Mouse (Mus musculus): ENCODE results near the gene Cubn. TPM values are rescaled to one million over a fixed set of nuclear protein-coding genes. Genes with fewer than 3 reads are reported as not detected.

Cubn gene
- polyA plus RNA-seq, 1 experiment from 2014 or later = 0.23 TPM

DNA sequence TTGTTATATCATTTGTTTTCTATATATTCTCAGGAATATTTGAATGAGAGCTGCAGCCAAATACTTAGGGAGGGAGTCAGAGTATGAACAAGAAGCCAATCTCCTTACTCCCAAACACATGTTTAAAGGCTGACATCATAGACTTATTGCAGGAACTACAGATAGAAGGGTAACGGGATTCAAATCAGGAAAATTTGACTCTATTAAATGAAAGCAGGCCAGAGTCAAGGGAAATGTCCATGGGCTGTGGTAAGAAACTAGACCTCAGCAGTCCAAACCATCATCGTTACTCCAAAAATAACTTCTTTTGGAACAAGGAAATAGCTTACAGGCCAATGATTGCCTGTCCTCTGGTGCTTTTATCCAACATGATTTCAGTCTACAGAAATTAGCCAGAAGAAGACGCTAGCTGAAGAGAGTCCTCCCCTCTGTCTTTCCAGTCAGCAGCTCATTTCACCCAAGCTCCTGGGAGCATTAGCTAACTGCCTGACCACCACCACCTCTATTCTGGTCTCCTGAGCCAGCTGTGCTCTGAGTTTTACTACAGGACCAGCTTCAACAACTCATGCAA, 53.3 kb downstream of the Cubn start:
- Histone ChIP-seq H3K4me1 (replicated peaks; ENCODE audit: control insufficient read depth, insufficient read depth, low read length) (no peaks in the 10 kb centered on the region), H3K4me2 (replicated peaks; ENCODE audit: low read depth, low read length) (no peak overlapping the region), H3K36me3 (ENCODE audit: control insufficient read depth, insufficient read depth, low read length) (no peaks in the 10 kb centered on the region), H3K27me3 (ENCODE audit: control insufficient read depth, insufficient read depth, low read length) (no peaks in the 10 kb centered on the region), H3K9me3 (ENCODE audit: control insufficient read depth, low read length) (no peaks in the 10 kb centered on the region), H3K4me3 (ENCODE audit: low read depth, low read length) (no peak overlapping the region), H3K27ac (ENCODE audit: low read depth, low read length) (no peak overlapping the region), H3K9ac (ENCODE audit: low read depth, low read length) (no peak overlapping the region)
- 91% methylated on average over 3 of the region's 3 CpGs for WGBS
- no peak for DNase-seq (ENCODE audit: low spot score)
- no peak for ATAC-seq (ENCODE audit: low FRiP score)

DNA sequence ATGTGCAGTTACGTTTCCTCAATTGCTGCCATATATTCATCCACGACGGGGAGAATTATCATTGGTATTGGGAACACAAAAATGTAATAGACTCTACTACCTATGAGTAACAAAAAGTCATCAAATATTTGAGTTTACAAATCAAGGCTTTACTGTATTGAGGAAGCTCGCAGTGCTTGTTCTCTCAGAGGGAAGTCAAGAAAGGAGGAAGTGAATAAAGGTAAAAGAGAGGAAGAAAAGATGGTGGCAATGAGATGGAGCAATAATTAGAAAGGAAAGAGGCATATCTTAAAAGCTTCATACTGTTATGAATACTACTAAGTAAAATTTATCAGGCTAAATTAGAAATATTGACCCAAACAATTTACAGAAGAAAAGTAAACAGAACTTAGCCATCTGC, 59.6 kb downstream of the Cubn start:
- 91% methylated on average over 4 of the region's 4 CpGs for WGBS

GRCm38 (mm10) chr2:13421974-13422760, 69.4 kb downstream of the Cubn start:
- no peak for DNase-seq (ENCODE audit: low spot score)

More for the DNA sequence above, 59.6 kb downstream of the Cubn start:
- Histone ChIP-seq H3K27ac (ENCODE audit: low read depth, low read length) (no peak overlapping the region), H3K4me2 (replicated peaks; ENCODE audit: low read depth, low read length) (no peak overlapping the region), H3K9ac (ENCODE audit: low read depth, low read length) (no peak overlapping the region), H3K9me3 (ENCODE audit: control insufficient read depth, low read length) (no peaks in the 10 kb centered on the region), H3K36me3 (ENCODE audit: control insufficient read depth, insufficient read depth, low read length) (no peaks in the 10 kb centered on the region), H3K4me1 (replicated peaks; ENCODE audit: control insufficient read depth, insufficient read depth, low read length) (no peaks in the 10 kb centered on the region), H3K4me3 (ENCODE audit: low read depth, low read length) (no peak overlapping the region), H3K27me3 (ENCODE audit: control insufficient read depth, insufficient read depth, low read length) (no peaks in the 10 kb centered on the region)
- ATAC-seq (ENCODE audit: low FRiP score) = no peak
- DNase-seq (ENCODE audit: low spot score) = no peak

DNA sequence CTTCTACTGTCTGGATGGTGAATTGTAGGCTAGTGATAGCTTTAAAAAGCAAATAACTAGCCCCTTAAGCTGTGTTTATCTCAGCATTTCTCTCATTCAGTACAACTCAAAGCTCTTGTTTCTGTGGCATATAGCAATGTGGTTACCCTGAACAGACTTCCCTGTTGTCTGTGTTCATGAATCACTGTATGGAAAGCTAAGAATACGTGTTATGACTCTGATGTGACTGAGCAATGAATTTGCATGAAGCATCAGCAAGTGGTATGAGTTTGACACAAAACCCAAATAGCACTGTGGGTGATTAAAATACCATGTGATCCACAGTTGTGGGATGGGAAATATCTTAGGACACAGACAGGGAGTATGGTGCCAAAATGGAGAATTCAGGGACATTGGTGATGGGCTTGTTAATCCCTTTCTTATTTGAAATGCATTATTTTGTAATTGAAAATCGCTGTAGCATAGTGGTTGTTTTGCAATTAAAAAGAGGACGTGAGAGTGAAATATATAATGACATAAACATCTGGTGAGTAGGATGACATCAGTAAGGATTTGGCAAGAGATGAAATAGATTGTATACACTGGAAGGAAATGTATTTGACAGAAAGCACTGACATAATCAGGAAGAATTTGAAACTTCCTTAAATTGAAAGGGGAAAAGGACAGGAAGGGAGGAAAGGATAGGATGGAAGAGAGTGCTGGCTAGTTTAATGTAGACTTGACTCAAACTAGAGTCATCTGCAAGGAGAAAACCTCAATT, 74.7 kb downstream of the Cubn start:
- H3K4me3 ChIP-seq (ENCODE audit: low read depth, low read length) = no peak overlapping the region
- no peak overlapping the region for H3K4me2 ChIP-seq (replicated peaks; ENCODE audit: low read depth, low read length)
- ATAC-seq (ENCODE audit: low FRiP score) = no peak
- H3K27me3 ChIP-seq (ENCODE audit: control insufficient read depth, insufficient read depth, low read length) = no peaks in the 10 kb centered on the region
- no peaks in the 10 kb centered on the region for H3K9me3 ChIP-seq (ENCODE audit: control insufficient read depth, low read length)
- no peak overlapping the region for H3K9ac ChIP-seq (ENCODE audit: low read depth, low read length)
- no peaks in the 10 kb centered on the region; the same call in 1 of the 2 replicates for H3K4me1 ChIP-seq (replicated peaks; ENCODE audit: control insufficient read depth, insufficient read depth, low read length)
- no peak for DNase-seq (ENCODE audit: low spot score)
- H3K27ac ChIP-seq (ENCODE audit: low read depth, low read length) = no peak overlapping the region
- WGBS = 85% methylated on average over 3 of the region's 3 CpGs
- no peaks in the 10 kb centered on the region for H3K36me3 ChIP-seq (ENCODE audit: control insufficient read depth, insufficient read depth, low read length)

More at GRCm38 (mm10) chr2:13421974-13422760, 69.4 kb downstream of the Cubn start:
- no peak overlapping the region for H3K9ac ChIP-seq (ENCODE audit: low read depth, low read length)
- H3K27me3 ChIP-seq (ENCODE audit: control insufficient read depth, insufficient read depth, low read length) = no peaks in the 10 kb centered on the region
- WGBS = 94% methylated on average over 14 of the region's 14 CpGs
- no peak overlapping the region for H3K27ac ChIP-seq (ENCODE audit: low read depth, low read length)
- no peaks in the 10 kb centered on the region for H3K4me1 ChIP-seq (replicated peaks; ENCODE audit: control insufficient read depth, insufficient read depth, low read length)
- no peaks in the 10 kb centered on the region for H3K9me3 ChIP-seq (ENCODE audit: control insufficient read depth, low read length)
- no peaks in the 10 kb centered on the region for H3K36me3 ChIP-seq (ENCODE audit: control insufficient read depth, insufficient read depth, low read length)
- ATAC-seq (ENCODE audit: low FRiP score) = no peak
- H3K4me2 ChIP-seq (replicated peaks; ENCODE audit: low read depth, low read length) = no peak overlapping the region
- H3K4me3 ChIP-seq (ENCODE audit: low read depth, low read length) = no peak overlapping the region

DNA sequence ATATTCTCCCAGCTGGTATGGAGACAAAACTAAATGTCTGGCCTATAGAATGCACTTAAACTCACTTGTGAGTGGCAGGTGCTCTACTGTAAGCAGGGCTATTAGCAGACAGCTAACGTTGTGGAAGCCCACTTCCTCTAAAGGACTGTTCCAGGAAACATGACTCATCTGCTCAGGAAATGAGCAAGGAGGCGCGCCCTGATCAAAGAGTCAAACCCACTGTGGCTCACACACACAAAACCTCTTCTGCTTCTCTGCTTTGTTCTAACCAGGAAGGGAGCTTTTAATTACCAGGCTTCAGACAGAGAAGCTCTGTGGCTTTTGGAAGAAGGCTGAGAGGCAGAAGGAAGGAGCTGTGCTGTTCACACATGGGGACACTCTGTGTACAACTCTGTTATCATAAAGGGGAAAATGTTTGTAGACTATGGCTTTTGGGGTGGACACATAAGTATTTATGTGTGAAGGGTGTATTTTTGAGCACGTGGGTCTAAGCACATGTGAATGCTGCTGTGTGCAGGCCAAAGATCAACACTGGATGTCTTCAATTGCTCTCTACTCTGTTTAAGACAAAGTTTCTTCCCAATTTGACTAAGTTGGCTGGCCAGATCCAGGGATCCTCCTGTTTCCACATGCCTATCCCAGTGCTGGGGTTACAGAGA, 78.0 kb downstream of the Cubn start:
- 65% methylated on average over 4 of the region's 4 CpGs for WGBS
- H3K4me3 ChIP-seq (ENCODE audit: low read depth, low read length) = no peak overlapping the region
- H3K4me1 ChIP-seq (replicated peaks; ENCODE audit: control insufficient read depth, insufficient read depth, low read length) = no peaks in the 10 kb centered on the region; the same call in 1 of the 2 replicates
- no peaks in the 10 kb centered on the region for H3K36me3 ChIP-seq (ENCODE audit: control insufficient read depth, insufficient read depth, low read length)
- ATAC-seq (ENCODE audit: low FRiP score) = peak; percentile 48
- DNase-seq (ENCODE audit: low spot score) = no peak
- H3K27me3 ChIP-seq (ENCODE audit: control insufficient read depth, insufficient read depth, low read length) = no peaks in the 10 kb centered on the region
- no peaks in the 10 kb centered on the region for H3K9me3 ChIP-seq (ENCODE audit: control insufficient read depth, low read length)
- no peak overlapping the region for H3K4me2 ChIP-seq (replicated peaks; ENCODE audit: low read depth, low read length)
- H3K9ac ChIP-seq (ENCODE audit: low read depth, low read length) = no peak overlapping the region
- peak overlapping the region; percentile 27; the same call in 1 of the 2 replicates for H3K27ac ChIP-seq (ENCODE audit: low read depth, low read length)

DNA sequence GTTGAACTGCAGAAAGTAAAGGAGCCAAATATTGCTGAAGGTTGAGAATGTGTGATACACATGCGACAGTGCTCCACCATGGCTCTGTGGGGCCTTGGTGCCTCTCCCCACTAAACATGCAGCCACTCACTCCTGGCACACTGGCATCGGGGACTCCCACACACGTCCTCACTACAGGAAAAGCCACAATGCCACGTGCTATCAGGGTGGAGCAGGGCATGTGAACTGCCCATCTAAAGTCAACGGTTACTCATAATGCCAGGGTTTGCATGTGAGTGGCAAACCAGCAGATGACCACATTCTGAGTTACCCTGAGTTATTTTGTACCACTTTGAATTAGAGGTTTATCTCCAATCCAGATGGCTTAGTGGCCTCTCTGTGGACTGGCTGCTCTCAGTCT, 81.0 kb downstream of the Cubn start:
- Histone ChIP-seq H3K4me1 (replicated peaks; ENCODE audit: control insufficient read depth, insufficient read depth, low read length) (no peaks in the 10 kb centered on the region; the same call in 1 of the 2 replicates), H3K27ac (ENCODE audit: low read depth, low read length) (no peak overlapping the region), H3K4me3 (ENCODE audit: low read depth, low read length) (no peak overlapping the region), H3K27me3 (ENCODE audit: control insufficient read depth, insufficient read depth, low read length) (no peaks in the 10 kb centered on the region), H3K36me3 (ENCODE audit: control insufficient read depth, insufficient read depth, low read length) (no peaks in the 10 kb centered on the region), H3K9ac (ENCODE audit: low read depth, low read length) (no peak overlapping the region), H3K4me2 (replicated peaks; ENCODE audit: low read depth, low read length) (no peak overlapping the region), H3K9me3 (ENCODE audit: control insufficient read depth, low read length) (no peaks in the 10 kb centered on the region)
- ATAC-seq (ENCODE audit: low FRiP score) (no peak), DNase-seq (ENCODE audit: low spot score) (no peak)
- WGBS = 81% methylated on average over 5 of the region's 5 CpGs

GRCm38 (mm10) chr2:13409767-13410519, 81.7 kb downstream of the Cubn start:
- Histone ChIP-seq H3K9ac (ENCODE audit: low read depth, low read length) (no peak overlapping the region), H3K36me3 (ENCODE audit: control insufficient read depth, insufficient read depth, low read length) (no peaks in the 10 kb centered on the region), H3K27ac (ENCODE audit: low read depth, low read length) (no peak overlapping the region), H3K4me3 (ENCODE audit: low read depth, low read length) (no peak overlapping the region), H3K9me3 (ENCODE audit: control insufficient read depth, low read length) (no peaks in the 10 kb centered on the region), H3K4me2 (replicated peaks; ENCODE audit: low read depth, low read length) (no peak overlapping the region), H3K27me3 (ENCODE audit: control insufficient read depth, insufficient read depth, low read length) (no peaks in the 10 kb centered on the region), H3K4me1 (replicated peaks; ENCODE audit: control insufficient read depth, insufficient read depth, low read length) (no peaks in the 10 kb centered on the region)
- 86% methylated on average over 2 of the region's 2 CpGs for WGBS
- DNase-seq (ENCODE audit: low spot score) (no peak), ATAC-seq (ENCODE audit: low FRiP score) (0 out of 2 replicates have a peak, but pooled peaks have one; percentile 18)

DNA sequence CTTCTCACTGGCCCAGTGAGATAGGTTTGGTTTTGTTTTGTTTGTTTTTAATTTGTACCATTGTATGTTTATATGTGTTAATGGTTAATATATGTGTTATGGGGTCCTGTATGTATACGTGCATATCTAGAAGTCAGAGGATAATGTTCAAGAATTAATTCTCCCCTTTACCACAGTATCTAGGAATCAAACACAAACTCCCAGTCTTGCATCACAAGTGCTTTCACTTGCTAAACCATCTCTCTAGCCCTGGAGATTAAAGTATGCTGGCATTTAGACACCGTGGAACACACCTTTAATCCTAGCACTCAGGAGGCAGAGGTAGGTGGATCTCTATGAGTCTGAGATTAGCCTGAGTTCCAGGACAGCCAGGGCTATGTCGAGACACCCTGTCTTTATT, 83.3 kb downstream of the Cubn start:
- ATAC-seq (ENCODE audit: low FRiP score) (no peak), DNase-seq (ENCODE audit: low spot score) (no peak)
- H3K4me2 ChIP-seq (replicated peaks; ENCODE audit: low read depth, low read length) = no peak overlapping the region
- H3K9me3 ChIP-seq (ENCODE audit: control insufficient read depth, low read length) = no peaks in the 10 kb centered on the region
- H3K4me1 ChIP-seq (replicated peaks; ENCODE audit: control insufficient read depth, insufficient read depth, low read length) = no peaks in the 10 kb centered on the region
- no peak overlapping the region for H3K9ac ChIP-seq (ENCODE audit: low read depth, low read length)
- no peak overlapping the region for H3K27ac ChIP-seq (ENCODE audit: low read depth, low read length)
- no peak overlapping the region for H3K4me3 ChIP-seq (ENCODE audit: low read depth, low read length)
- WGBS = 87% methylated on average over 3 of the region's 3 CpGs
- H3K27me3 ChIP-seq (ENCODE audit: control insufficient read depth, insufficient read depth, low read length) = no peaks in the 10 kb centered on the region
- no peaks in the 10 kb centered on the region for H3K36me3 ChIP-seq (ENCODE audit: control insufficient read depth, insufficient read depth, low read length)

Measured in hindbrain, embryonic 11.5 days (tissue).